Mouse (Mus musculus) yolk sac, embryonic 10.5 days (tissue): ENCODE data around the gene Herpud1.

Source experiments
- DNase-seq: peaks from one replicate; pipeline ENCODE4 v3.0.0-alpha.2; 2017; ENCODE audit warnings: low spot score

Herpud1 gene

GRCm38 (mm10) chr8:94386214-94387026 is at the start of gene Herpud1:
TSS of gene Herpud1 (plus strand) at chr8:94386438.
- DNase-seq, result peak; percentile 97

GRCm38 (mm10) chr8:94337559-94337958 is 48.7 kb upstream of the Herpud1 start:
- no peak for DNase-seq

- no peak for DNase-seq
These were observed 45.4 kb upstream of the Herpud1 start for GRCm38 (mm10) chr8:94340796-94341195.

- no peak for DNase-seq
These were observed 43.5 kb upstream of the Herpud1 start for GRCm38 (mm10) chr8:94342691-94343090.

- peak; percentile 28 for DNase-seq
These were observed 42.9 kb upstream of the Herpud1 start for GRCm38 (mm10) chr8:94343290-94343689.

GRCm38 (mm10) chr8:94343778-94344320 is 42.4 kb upstream of the Herpud1 start:
- no peak for DNase-seq

- no peak for DNase-seq
These were observed 40.6 kb upstream of the Herpud1 start for GRCm38 (mm10) chr8:94345657-94346056.

GRCm38 (mm10) chr8:94346264-94346663 is 40.0 kb upstream of the Herpud1 start:
- no peak for DNase-seq

GRCm38 (mm10) chr8:94348425-94348824 is 37.8 kb upstream of the Herpud1 start:
- DNase-seq, result no peak

- peak; percentile 79 for DNase-seq
These were observed 32.1 kb upstream of the Herpud1 start for GRCm38 (mm10) chr8:94354069-94354531.

GRCm38 (mm10) chr8:94354571-94354970 is 31.7 kb upstream of the Herpud1 start:
- DNase-seq, result no peak

- DNase-seq, result no peak
These were observed 29.0 kb upstream of the Herpud1 start for GRCm38 (mm10) chr8:94357220-94357619.

- no peak for DNase-seq
These were observed 27.7 kb upstream of the Herpud1 start for GRCm38 (mm10) chr8:94358541-94358940.

- DNase-seq, result no peak
These were observed 24.3 kb upstream of the Herpud1 start for GRCm38 (mm10) chr8:94361774-94362431.

GRCm38 (mm10) chr8:94362607-94363239 is 23.5 kb upstream of the Herpud1 start:
- DNase-seq, result no peak

GRCm38 (mm10) chr8:94363288-94363688 is 22.9 kb upstream of the Herpud1 start:
- DNase-seq, result no peak

GRCm38 (mm10) chr8:94363906-94364305 is 22.3 kb upstream of the Herpud1 start:
- no peak for DNase-seq

GRCm38 (mm10) chr8:94364686-94365312 is 21.4 kb upstream of the Herpud1 start:
- DNase-seq, result no peak

- no peak for DNase-seq
These were observed 20.7 kb upstream of the Herpud1 start for GRCm38 (mm10) chr8:94365410-94365981.

GRCm38 (mm10) chr8:94370839-94371238 is 15.4 kb upstream of the Herpud1 start:
- no peak for DNase-seq

- no peak for DNase-seq
These were observed 13.2 kb upstream of the Herpud1 start for GRCm38 (mm10) chr8:94372955-94373599.
